Mouse (Mus musculus) induced T-regulatory cell, adult 2 months (primary cell): ENCODE measurements around the gene Pabpn1l.
A peak's percentile ranks its signal among the peaks of the same experiment; 100 is the strongest.
"Not testable (repeated sequence)": the region's sequence is repeated elsewhere in the genome, so short reads cannot be mapped to it uniquely, and the experiment has no call there.

Source experiments
- DNase-seq: peaks from one replicate; pipeline ENCODE4 v3.0.0-alpha.2; 2012; ENCODE audit warnings: low read depth

The Pabpn1l gene

DNA sequence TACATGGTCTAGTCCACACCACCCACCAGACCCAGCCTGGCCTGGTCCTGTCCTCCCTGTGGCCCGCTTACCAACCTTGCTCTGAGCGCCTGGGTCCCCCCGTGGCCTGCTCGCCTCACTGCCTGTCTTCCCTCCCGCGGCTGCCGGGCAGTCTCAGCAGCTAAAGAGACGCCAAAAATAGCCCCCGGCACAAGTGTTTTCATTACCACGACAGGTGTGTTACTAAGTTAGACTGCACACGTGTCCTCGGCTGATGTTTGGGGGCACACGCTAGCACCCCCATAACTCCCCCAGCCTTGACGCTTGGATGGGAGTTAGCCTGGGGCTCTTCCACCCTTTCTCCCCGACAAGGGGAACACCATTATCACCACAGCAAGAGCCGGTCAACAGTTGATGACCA is 23.8 kb upstream of the Pabpn1l start:
- DNase-seq, result no peak

GRCm38 (mm10) chr8:122644175-122644954 is 21.8 kb upstream of the Pabpn1l start:
- no peak for DNase-seq

DNA sequence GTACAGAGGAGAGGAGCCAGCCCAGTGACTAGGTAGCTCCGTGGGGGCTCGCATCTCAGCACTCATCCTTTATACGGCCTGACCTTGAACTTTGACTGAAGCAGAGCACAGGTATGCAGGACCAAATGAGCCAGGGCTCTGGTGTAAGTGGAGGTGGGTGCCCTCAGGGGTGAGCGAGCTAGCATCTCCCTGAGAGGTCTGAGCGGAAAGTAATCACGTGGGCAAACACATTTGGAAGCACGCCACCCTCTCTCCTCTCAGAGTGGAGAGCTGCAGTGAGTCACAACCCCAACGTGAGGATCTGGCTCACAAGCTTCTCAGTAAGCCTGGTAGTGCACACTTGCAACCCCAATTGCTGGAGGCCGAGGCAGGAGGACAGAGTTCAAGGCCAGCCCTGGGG is 19.5 kb upstream of the Pabpn1l start:
- DNase-seq, result no peak

GRCm38 (mm10) chr8:122641406-122641805 is 18.9 kb upstream of the Pabpn1l start:
- no peak for DNase-seq

DNA sequence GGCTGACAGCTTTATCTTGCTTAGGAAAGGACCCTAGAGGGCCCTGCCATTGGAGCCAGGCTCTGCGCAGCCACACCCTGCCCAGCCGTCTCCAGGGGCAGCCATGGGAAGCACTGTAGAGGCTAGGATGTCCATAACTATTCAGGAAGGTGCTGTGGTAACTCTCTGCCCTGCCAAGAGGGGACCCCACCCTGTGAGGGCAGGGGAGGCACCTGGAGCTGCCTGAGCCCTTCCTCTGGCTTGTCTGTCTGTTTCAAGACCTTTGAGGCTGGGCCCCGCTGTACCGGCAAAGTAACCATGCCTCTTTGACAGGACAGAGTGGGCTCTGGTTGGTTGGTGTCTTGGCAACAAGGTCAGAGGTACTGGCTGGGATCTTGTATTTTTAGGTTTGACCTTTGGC is 18.3 kb upstream of the Pabpn1l start:
- no peak for DNase-seq

DNA sequence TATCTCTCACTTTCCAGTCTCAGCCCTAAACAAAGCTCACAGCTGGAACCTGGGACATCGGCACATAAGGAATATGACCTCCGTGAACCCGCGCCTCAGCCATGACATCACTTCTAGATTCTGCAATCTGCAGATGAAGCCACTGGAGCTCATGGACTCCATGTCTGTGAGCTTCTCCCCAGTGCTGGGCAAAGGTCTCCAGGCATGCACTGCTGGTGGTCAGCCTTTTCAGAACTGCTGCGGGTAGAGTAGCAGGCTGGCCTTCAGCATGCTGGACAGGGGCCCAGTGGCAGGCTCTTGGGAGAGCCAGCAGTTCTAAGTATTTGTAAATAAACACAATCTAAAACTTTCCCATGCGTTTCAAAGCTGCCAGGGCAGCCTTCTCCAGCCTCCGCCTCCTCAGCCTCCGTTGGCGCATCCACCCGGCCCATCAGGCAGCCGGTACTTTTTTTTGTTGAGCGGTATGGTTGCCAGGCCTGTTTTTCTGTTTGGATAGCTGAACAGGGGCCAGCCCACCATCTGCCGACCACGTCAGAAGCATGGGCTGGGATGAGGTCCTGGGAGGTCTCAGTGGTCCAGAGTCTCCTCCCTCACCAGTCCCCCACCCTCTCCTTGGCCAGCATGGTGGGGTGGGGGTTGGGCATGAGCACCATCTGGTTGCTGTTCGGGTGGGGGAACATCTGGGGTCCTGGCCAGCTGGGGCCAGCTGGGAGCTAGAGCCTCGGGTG is 17.1 kb upstream of the Pabpn1l start:
- no peak for DNase-seq

GRCm38 (mm10) chr8:122638601-122639000 is 16.1 kb upstream of the Pabpn1l start:
- no peak for DNase-seq

- DNase-seq, result no peak
Observed at GRCm38 (mm10) chr8:122637230-122637629, 14.7 kb upstream of the Pabpn1l start.

- no peak for DNase-seq
Observed at GRCm38 (mm10) chr8:122636803-122637175, 14.2 kb upstream of the Pabpn1l start.

DNA sequence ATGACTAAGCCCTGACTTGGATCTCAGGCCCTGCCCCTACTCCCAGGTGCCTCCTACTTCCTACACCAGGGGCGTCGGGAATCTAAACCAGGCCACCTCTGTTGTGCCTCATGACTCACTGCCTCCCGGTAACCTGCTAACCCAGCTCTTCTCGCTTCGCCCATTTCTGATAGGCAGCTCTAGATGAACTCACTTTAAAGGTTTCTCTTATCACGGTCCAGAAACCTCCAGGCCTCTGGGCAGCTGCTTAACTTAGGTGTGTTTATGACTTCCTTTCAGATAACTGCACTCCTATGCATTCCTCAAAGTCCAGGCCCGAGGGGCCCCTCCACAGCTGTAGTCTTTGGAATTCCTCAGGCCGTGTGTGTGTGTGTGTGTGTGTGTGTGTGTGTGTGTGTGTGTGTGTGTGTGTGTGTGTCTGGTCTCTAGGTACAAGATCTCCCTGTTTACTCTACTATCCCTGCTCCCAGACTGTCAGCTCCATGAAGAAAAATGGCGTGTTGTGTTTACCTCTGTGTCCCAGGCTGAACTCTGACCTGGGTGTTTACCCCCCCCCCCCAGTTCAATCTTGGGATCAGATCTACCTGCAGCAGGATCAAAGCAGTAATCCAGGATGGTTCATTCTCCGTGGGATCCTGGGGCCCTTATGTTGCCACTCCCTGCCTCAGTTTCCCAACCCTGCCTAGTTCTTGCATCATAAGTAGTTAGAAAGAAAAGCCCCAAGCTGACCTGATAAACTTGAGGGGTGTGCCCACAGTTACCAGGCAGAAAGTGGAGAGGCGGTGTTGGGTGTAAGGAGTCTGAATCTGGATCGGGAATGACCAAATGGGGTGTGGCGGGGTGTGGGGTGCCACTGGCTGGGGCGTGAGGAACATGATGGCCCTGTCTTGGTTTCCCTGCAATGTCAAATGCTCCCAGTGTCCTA is 13.6 kb upstream of the Pabpn1l start:
- no peak for DNase-seq

GRCm38 (mm10) chr8:122633205-122633604 is 10.7 kb upstream of the Pabpn1l start:
- DNase-seq, result no peak

DNA sequence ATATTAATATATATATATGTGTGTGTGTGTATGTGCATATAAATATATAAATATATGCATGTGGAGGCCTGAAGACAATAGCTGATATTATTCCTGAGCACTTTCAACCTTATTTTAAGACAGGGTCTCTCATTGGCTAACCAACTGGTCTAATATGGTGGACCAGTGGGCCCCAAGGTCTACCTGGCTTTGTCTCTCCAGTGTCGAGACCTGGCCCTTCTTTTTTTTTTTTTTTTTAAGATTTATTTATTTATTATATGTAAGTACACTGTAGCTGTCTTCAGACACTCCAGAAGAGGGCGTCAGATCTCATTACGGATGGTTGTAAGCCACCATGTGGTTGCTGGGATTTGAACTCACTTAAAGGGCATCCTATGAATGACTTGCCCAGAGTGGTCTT is 9.6 kb upstream of the Pabpn1l start:
- not testable (repeated sequence) for DNase-seq

DNA sequence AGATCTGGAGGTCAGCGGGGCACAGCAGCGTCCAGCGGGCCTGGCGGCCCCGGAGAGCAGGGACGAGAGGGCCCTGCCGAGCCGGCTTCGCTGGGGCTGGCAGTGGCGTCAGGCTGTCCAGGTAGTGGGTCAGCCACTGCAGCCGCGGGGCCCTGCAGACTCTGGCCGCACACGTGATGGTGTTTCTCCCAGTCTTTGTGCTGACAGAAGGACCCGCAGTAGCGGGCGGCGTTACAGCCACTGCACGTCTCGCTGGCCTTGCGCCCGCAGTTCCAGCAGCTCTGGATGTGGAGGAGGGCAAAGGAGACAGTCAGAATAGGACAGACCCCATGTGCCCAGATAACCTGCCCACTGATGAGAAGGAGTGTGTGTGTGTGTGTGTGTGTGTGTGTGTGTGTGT is 8.2 kb upstream of the Pabpn1l start:
- DNase-seq, result no peak

DNA sequence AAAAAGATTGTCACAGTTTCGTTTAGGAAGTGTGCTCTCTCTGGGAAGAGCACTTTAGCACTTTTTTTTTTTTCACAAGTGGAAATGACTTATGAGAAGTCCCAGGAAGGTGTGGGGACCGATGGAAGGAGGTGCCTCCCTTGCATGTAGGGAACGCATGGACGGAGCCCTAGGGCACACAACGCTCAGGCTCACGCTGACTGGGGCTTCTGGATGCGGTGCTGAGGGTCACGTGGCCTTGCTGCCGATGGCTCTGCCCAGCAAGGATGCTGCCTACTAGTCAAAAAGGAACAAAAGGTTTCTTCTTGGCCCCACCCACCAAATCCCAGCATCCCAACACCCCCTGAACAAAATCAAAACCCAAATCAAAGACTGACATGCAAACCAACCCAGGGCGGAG is 6.8 kb upstream of the Pabpn1l start:
- no peak for DNase-seq

DNA sequence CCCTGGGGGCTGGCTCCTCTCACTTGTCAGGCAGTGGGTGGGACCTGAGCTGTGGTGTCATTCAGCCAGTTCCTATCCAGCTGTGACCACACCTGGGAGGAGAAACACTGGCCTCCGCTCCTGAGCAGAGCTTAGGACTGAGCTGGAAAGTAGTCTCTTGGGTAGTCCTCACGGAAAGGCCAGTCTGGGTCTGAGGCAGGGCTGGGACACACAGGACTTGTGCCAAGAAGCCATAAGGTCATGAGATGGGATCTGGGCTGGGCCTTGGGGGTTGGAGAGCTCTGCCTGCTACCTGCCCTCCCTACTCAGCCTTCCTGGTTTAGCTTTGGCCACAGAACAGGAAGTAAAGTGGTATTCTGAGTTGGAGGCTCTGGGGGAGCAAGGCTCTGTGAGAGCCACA is 4.4 kb upstream of the Pabpn1l start:
- no peak for DNase-seq

DNA sequence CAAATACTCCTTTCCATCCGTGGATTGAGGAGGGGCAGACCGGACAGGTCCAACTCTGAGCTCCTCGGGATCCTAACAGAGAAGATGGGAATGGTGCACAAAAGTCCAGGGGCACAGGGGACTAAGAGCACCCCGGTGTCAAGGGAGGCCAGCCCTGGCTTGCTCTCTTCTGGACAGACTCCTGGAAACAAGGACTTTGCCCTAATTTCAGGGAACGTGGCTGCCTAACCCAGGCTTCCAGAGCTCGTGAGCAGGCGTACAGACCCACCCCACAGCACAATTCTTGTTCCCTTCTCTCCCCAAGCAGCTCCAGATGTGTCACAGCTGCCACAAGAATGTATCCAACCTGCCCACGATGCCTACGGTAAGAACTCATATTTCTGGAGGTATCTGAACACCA is 3.3 kb upstream of the Pabpn1l start:
- DNase-seq, result no peak

GRCm38 (mm10) chr8:122624653-122625052 is 2.1 kb upstream of the Pabpn1l start:
- no peak for DNase-seq

GRCm38 (mm10) chr8:122623844-122624642 is 1.5 kb upstream of the Pabpn1l start:
- no peak for DNase-seq

GRCm38 (mm10) chr8:122620446-122620845 is 2.1 kb downstream of the Pabpn1l start:
- no peak for DNase-seq

DNA sequence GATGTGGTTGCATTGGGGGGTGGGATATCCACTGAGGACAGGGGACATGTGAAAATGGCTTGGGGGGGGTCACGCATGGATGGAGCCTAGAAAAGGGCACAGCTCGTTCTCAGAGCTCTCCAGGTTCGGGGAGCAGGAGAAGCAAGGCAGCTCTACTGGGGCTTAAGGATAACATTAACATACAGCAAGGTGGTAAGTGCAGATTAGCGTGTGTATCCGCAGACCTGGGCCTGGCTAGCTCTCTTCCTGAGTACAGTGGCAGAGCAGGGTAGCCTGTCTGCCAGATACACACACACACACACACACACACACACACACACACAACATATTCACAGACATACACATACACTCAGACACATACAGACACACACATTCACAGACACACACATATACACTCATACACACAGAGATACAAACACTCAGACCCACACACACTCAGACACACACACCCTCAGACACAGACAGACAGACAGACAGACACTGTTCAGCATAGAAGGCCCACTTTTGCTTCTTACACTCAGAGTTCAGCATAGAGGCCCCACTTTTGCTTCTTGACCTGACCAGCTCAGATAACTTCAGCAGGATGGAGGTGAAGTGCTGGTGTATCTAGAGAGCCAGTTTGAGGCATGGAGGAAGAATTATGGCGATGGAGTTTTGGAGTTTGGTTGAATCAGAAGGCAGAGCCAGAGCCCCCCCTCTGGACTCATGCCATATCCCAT is 3.7 kb downstream of the Pabpn1l start:
- DNase-seq, result no peak

GRCm38 (mm10) chr8:122617947-122618546 is 4.5 kb downstream of the Pabpn1l start:
- peak; percentile 89 for DNase-seq
